Mouse (Mus musculus): ENCODE results near the gene Stab2.

- no peak for TF ChIP-seq POLR2A (IDR thresholded peaks at IDR 0.05; ENCODE audit: low read depth, low read length)
- no peak for TF ChIP-seq CTCF (conservative IDR thresholded peaks at IDR 0.05 in 1 of 2, IDR thresholded peaks at IDR 0.05 in 1 of 2; ENCODE audit: low read depth in 2 of 2, low read length in 2 of 2)
- no peak for TF ChIP-seq MAZ (IDR thresholded peaks at IDR 0.05; ENCODE audit: low read depth, low read length)
- TF ChIP-seq TCF12 (IDR thresholded peaks at IDR 0.05; ENCODE audit: low read depth, low read length): no peak
- no peak for TF ChIP-seq SIN3A (IDR thresholded peaks at IDR 0.05; ENCODE audit: low read length)
- no peak for TF ChIP-seq MAX (IDR thresholded peaks at IDR 0.05; ENCODE audit: low read length)
Measured at GRCm38 (mm10) chr10:86890166-86890930, 117.5 kb downstream of the Stab2 start.
